Mouse (Mus musculus): ENCODE data around the gene Gcnt2. TPM values are rescaled to one million over a fixed set of nuclear protein-coding genes. Genes with fewer than 3 reads are reported as not detected.

The Gcnt2 gene
- polyA plus RNA-seq, 1 experiment = 6.3 TPM

GRCm38 (mm10) chr13:40914053-40914585, 54.6 kb downstream of the Gcnt2 start:
- Histone ChIP-seq H3K27me3 (ENCODE audit: control insufficient read depth, insufficient read depth, insufficient read length) (no peaks in the 10 kb centered on the region), H3K79me2 (ENCODE audit: control insufficient read depth, insufficient read depth) (peaks cover 15% of the 10 kb centered on the region), H3K4me3 (ENCODE audit: insufficient read depth, poor library complexity, severe bottlenecking) (no peak overlapping the region), H3ac (ENCODE audit: control insufficient read depth, insufficient read length, low read depth) (no peak overlapping the region), H3K36me3 (ENCODE audit: control insufficient read depth, insufficient read depth) (no peaks in the 10 kb centered on the region), H3K79me3 (ENCODE audit: low read depth) (peaks cover 3% of the 10 kb centered on the region)
- TF ChIP-seq MYOG (IDR thresholded peaks at IDR 0.05; ENCODE audit: control insufficient read depth, extremely low read depth, insufficient read length) (no peak), CEBPB (IDR thresholded peaks at IDR 0.05; ENCODE audit: low read depth) (no peak), FOSL1 (IDR thresholded peaks at IDR 0.05; ENCODE audit: insufficient read depth, low read length, poor library complexity, severe bottlenecking) (no peak), MAX (IDR thresholded peaks at IDR 0.05) (no peak), MYOD1 (IDR thresholded peaks at IDR 0.05; ENCODE audit: control insufficient read depth, insufficient read length, low read depth) (no peak), USF1 (IDR thresholded peaks at IDR 0.05; ENCODE audit: low read depth) (no peak), CTCF (IDR thresholded peaks at IDR 0.05; ENCODE audit: control insufficient read depth, insufficient read depth, insufficient read length) (no peak)

DNA sequence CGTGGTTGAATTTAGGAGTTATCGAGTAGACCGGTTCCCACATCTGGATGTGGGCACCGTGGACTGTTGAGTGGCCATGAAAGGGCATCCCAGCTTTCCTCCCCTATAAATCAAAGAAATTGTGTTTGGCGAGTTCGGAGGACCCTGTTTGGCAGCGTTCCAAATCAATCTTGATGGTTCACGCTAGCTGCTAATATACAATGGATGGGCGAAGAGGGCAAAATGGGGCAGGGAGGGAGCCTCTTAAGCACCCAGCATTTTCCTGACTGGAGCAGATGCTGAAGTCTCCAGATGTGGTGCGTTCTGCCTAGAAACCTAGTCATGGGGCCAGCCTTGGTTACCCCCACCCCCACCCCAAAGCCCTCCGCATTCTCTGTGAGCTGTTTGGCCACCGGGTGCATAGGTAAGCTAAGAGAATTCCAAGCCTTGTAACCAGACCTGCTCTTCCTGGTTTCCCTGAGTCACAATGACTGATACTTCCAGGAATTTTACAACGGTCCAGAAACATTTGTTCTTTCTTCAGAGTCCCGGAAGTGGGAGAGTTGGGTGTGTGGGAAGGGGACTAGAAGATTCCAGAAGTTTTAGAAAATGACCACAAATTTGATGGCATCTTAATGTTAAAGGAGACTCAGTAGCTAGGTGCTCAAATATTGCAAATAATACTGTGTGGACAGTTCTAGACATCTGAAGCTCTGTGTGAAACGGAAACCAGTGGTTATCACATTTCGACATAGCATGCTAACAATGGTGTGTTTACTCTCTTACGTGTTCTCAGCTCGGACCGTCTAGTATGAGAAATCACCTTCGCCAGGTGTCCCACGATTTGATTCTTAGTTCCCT, 57.0 kb downstream of the Gcnt2 start:
- peak; percentile 18 for TF ChIP-seq CEBPB (IDR thresholded peaks at IDR 0.05; ENCODE audit: low read depth)
- TF ChIP-seq CTCF (IDR thresholded peaks at IDR 0.05; ENCODE audit: control insufficient read depth, insufficient read depth, insufficient read length) = no peak
- TF ChIP-seq USF1 (IDR thresholded peaks at IDR 0.05; ENCODE audit: low read depth) = no peak
- TF ChIP-seq MAX (IDR thresholded peaks at IDR 0.05) = no peak
- peak; percentile 69 for TF ChIP-seq FOSL1 (IDR thresholded peaks at IDR 0.05; ENCODE audit: insufficient read depth, low read length, poor library complexity, severe bottlenecking)
- Histone ChIP-seq H3K4me3 (ENCODE audit: insufficient read depth, poor library complexity, severe bottlenecking) (peak overlapping the region; percentile 45), H3K27me3 (ENCODE audit: control insufficient read depth, insufficient read depth, insufficient read length) (no peaks in the 10 kb centered on the region)

DNA sequence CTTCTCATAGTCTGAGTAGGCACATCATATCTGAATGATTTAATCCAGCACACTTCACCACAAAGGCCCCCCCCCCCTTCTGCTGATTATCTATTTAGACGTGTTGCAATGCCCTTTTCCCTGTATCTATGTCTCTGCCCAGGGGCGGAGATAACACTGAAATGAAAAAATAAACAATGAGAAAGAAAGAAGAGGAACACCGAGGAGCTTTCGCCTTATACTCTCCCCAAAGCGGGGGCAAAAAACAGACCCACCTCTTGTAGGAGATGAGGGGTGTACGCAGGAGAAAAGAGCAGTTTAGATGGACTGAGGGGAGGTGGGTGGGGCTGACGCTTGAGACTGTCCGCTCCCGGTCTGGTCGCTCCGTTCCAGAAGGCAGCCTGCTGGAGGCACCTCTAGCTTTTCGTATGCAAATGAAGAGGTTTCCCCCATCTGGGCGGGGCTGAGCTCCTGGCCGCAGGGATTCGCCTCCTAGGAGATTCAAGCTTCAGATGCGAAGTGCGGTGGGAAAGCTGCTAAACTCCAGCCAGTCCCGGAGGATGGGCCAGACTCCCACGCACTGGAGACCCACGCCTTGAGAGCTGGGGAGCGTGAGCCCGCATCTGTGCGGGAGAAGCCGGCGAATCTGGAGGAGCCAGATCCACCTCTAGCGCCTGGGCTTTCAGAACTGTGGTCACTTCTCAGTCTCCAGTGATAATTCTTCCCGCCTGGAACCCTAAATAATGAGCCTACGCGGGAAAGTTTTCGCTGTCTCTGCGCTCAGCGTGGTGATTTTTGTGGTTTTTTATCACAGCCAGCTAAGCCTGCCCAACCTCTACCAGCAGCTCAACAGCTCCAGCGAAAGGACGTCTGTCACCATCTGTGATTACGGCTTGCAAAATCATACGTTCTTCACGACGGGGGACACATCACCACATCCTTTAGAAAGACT, 57.9 kb downstream of the Gcnt2 start:
- no peaks in the 10 kb centered on the region for H3K36me3 ChIP-seq (ENCODE audit: control insufficient read depth, insufficient read depth)
- no peaks in the 10 kb centered on the region for H3K27me3 ChIP-seq (ENCODE audit: control insufficient read depth, insufficient read depth, insufficient read length)
- peaks cover 19% of the 10 kb centered on the region for H3K79me3 ChIP-seq (ENCODE audit: low read depth)
- H3ac ChIP-seq (ENCODE audit: control insufficient read depth, insufficient read length, low read depth) = peak overlapping the region; percentile 77
- peaks cover 48% of the 10 kb centered on the region for H3K79me2 ChIP-seq (ENCODE audit: control insufficient read depth, insufficient read depth)
- TF ChIP-seq MAX (IDR thresholded peaks at IDR 0.05) (no peak), USF1 (IDR thresholded peaks at IDR 0.05; ENCODE audit: low read depth) (no peak), FOSL1 (IDR thresholded peaks at IDR 0.05; ENCODE audit: insufficient read depth, low read length, poor library complexity, severe bottlenecking) (no peak), MYOG (IDR thresholded peaks at IDR 0.05; ENCODE audit: control insufficient read depth, extremely low read depth, insufficient read length) (no peak), CTCF (IDR thresholded peaks at IDR 0.05; ENCODE audit: control insufficient read depth, insufficient read depth, insufficient read length) (no peak), CEBPB (IDR thresholded peaks at IDR 0.05; ENCODE audit: low read depth) (no peak), MYOD1 (IDR thresholded peaks at IDR 0.05; ENCODE audit: control insufficient read depth, insufficient read length, low read depth) (no peak)
- H3K4me3 ChIP-seq (ENCODE audit: insufficient read depth, poor library complexity, severe bottlenecking) = peak overlapping the region; percentile 45

More for the DNA sequence above, 57.0 kb downstream of the Gcnt2 start:
- no peaks in the 10 kb centered on the region for H3K36me3 ChIP-seq (ENCODE audit: control insufficient read depth, insufficient read depth)
- no peak overlapping the region for H3ac ChIP-seq (ENCODE audit: control insufficient read depth, insufficient read length, low read depth)
- H3K79me2 ChIP-seq (ENCODE audit: control insufficient read depth, insufficient read depth) = peaks cover 39% of the 10 kb centered on the region
- H3K79me3 ChIP-seq (ENCODE audit: low read depth) = peaks cover 16% of the 10 kb centered on the region

- Histone ChIP-seq H3K4me3 (ENCODE audit: insufficient read depth, poor library complexity, severe bottlenecking) (no peak overlapping the region), H3K36me3 (ENCODE audit: control insufficient read depth, insufficient read depth) (peaks cover 14% of the 10 kb centered on the region)
These were observed 61.9 kb downstream of the Gcnt2 start for GRCm38 (mm10) chr13:40921326-40922059.

More at GRCm38 (mm10) chr13:40921326-40922059, 61.9 kb downstream of the Gcnt2 start:
- no peaks in the 10 kb centered on the region for H3K27me3 ChIP-seq (ENCODE audit: control insufficient read depth, insufficient read depth, insufficient read length)
- peaks cover 36% of the 10 kb centered on the region for H3K79me3 ChIP-seq (ENCODE audit: low read depth)
- TF ChIP-seq CTCF (IDR thresholded peaks at IDR 0.05; ENCODE audit: control insufficient read depth, insufficient read depth, insufficient read length) (no peak), USF1 (IDR thresholded peaks at IDR 0.05; ENCODE audit: low read depth) (peak; percentile 7), FOSL1 (IDR thresholded peaks at IDR 0.05; ENCODE audit: insufficient read depth, low read length, poor library complexity, severe bottlenecking) (no peak), MYOG (IDR thresholded peaks at IDR 0.05; ENCODE audit: control insufficient read depth, extremely low read depth, insufficient read length) (no peak), CEBPB (IDR thresholded peaks at IDR 0.05; ENCODE audit: low read depth) (peak; percentile 95)
- H3ac ChIP-seq (ENCODE audit: control insufficient read depth, insufficient read length, low read depth) = no peak overlapping the region
- H3K79me2 ChIP-seq (ENCODE audit: control insufficient read depth, insufficient read depth) = peaks cover 81% of the 10 kb centered on the region
